Mouse (Mus musculus) monocyte, adult 2 months (primary cell): Measurements from ENCODE around the gene Klhl21.
"Not testable (repeated sequence)": the region's sequence is repeated elsewhere in the genome, so short reads cannot be mapped to it uniquely, and the experiment has no call there.

Experiments
- DNase-seq, 2 experiments: peaks; one replicate each; pipeline ENCODE4 v3.0.0; 2022; ENCODE audit warnings: low spot score in 2 of 2, low read depth in 1 of 2

The Klhl21 gene

DNA sequence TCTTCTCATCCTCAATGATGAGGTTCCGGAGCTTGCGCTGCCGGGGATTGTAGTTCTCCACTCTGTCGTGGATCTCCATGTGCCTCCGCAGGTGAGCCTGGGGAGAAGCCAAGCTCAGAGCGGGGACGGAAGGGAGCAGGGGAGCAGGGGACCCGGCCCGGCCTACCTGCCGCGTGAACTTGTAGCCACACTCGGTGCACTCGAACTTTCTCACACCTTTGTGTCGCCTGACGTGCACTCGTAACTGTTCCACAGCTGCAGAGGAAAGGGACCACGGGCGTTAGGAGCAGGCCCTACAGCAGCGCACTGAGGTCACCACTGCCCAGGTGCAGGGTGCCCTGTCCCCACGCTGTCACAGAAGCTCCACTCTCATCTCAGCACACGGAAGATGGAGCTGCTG lies 11.4 kb downstream of the Klhl21 start:
- DNase-seq, result no peak

GRCm38 (mm10) chr4:152021568-152022097 lies 13.0 kb downstream of the Klhl21 start:
- DNase-seq, result no peak

GRCm38 (mm10) chr4:152022506-152022905 lies 13.9 kb downstream of the Klhl21 start:
- DNase-seq, result no peak

GRCm38 (mm10) chr4:152024525-152024924 lies 15.9 kb downstream of the Klhl21 start:
- DNase-seq, result no peak

- DNase-seq, result no peak
These were observed 18.3 kb downstream of the Klhl21 start for GRCm38 (mm10) chr4:152026751-152027508.

GRCm38 (mm10) chr4:152027524-152027923 lies 18.9 kb downstream of the Klhl21 start, which contains the start of gene Zbtb48:
Gene Zbtb48 (minus strand): TSS chr4:152027671.
- peak; percentile 91 to 94 for DNase-seq

- no peak for DNase-seq
These were observed 19.9 kb downstream of the Klhl21 start for GRCm38 (mm10) chr4:152028456-152028855.

- DNase-seq, result no peak
These were observed 20.5 kb downstream of the Klhl21 start for GRCm38 (mm10) chr4:152029087-152029486.

GRCm38 (mm10) chr4:152029997-152030396 lies 21.4 kb downstream of the Klhl21 start:
- no peak for DNase-seq

DNA sequence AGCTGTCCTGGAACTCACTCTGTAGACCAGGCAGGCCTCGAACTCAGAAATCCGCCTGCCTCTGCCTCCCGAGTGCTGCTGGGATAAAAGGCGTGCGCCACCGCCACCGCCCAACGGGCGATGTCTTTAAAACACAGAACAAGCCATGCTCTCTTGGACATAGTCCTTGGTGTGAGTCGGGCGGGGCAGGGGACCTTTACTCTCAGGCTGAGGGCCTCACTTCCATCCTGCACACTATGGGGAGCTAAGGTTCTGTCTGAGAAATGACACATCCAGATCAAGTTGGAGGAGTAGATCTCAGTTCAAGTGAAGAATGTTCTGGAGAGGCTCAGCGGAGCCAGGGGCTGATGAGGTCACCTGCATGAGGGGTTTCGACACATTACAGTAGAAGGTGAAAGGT lies 24.3 kb downstream of the Klhl21 start:
- no peak for DNase-seq

DNA sequence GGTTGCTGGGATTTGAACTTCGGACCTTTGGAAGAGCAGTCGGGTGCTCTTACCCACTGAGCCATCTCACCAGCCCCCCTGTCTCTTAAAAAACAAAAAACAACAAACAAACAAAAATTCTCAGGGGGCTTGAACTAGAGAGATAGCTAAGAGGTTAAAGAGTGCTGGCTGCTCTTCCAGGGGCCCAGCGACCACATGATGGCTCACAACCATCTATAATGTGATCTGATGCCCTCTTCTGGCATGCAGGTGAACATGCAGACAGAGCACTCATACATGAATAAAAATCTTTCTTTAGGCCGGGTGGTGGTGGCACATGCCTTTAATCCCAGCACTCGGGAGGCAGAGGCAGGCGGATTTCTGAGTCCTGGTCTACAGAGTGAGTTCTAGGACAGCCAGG lies 27.9 kb downstream of the Klhl21 start:
- DNase-seq, result not testable (repeated sequence)

DNA sequence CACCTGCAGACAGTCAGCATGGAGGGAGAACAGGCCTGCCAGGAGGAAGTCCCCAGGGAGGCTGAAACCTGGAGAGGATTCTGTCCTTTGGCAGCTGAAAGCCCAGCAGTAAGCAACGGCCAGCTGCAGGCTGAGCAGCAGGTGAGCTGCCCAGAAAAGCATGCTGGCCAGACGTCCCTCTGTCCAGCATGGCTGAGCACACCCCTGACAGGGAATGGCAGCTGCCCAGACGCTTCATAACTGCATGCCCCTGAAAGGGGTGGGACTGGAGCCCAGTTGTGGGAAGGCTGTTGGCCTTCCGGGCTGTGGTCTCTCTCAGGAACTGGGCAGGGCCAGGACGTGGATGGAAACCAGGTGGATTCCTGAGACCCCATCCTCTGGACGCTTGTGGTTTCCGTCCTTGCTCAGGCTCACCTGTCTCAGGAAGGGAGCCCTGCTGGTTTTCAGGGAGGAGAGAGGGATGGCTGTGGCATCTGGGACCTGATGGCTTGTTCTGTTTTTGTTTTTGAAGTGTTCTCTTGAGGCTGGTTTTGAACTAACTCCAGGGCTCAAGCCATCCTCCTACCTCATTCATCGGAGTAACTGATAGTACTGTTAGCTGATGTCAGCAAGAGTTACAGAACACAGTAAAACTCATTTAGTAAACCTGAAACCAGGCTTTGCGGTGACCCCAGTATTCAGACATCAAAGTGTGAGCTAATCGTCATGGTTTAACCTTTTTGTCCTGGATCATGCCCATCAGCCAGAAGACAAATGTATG lies 29.8 kb downstream of the Klhl21 start, which contains the start of gene Tas1r1:
TSS of gene Tas1r1 (minus strand) at position 344 of the 760 bp plus-strand sequence.
- DNase-seq, result no peak

DNA sequence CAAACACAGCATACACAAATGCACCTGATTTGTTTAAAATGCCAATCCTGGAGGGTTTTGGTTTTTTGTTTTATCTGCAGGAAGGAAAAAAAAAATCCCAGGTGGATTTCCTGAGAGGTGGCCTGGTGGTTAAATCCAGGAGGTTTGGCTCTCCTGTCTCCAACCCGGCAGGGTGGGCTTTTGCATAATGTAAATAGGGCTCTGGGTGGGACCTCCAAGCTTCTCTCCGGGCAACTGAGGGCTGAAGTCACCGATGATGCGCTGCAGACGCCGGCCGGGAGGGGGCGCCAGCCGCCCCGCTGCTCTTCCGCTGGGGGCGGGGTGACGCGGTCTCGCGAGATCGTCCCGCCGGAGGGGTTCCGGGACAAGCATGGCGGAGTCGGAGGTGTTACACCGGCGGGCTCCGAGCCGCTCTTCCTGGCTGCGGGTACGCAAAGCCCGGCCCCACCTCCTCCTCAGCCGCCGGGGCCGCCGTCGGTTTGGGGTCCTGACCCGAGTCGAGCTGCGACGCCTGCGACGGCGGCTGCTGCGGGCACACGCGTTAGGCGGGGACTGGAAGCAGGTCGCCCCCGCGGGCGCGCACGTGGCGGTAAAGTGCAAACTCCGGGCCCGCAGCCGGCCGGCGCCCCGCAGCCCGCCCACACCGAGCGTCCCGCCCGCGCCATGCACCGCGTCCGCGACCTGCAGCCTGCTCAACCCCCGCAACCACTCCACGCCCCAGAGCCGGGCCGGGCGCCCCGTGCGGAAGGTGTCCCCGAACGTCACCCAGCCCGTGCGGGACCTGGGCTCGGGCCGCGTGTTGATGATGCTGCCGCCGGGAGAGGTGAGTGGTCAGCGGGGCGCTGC lies 30.6 kb downstream of the Klhl21 start, which contains the start of gene Nol9:
TSS of gene Nol9 (plus strand) at position 337 of the 846 bp plus-strand sequence.
- DNase-seq, result peak; percentile 72 to 88

- DNase-seq, result no peak
These were observed 31.3 kb downstream of the Klhl21 start for GRCm38 (mm10) chr4:152039831-152040310.

GRCm38 (mm10) chr4:152041924-152042641 lies 33.5 kb downstream of the Klhl21 start:
- no peak for DNase-seq

GRCm38 (mm10) chr4:152043171-152043570 lies 34.6 kb downstream of the Klhl21 start:
- DNase-seq, result no peak

DNA sequence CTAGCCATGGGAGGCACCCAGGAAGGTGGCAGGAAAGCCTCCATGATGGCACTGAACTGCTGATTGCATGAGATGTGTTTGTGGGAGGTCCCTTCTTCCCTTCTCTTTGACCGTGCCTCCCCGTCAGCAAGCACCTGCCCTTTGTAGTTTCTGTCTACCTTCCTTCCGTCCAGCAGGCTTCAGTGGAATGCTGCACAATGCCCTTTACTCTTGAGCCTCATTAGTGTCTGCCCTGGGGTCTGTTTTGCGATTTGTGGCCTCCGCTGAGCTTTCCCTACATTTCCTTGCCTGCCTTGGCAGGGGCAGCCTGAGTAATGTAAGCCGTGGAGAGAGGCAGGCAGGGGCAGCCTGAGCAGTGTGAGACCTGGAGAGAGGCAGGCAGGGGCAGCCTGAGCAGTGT lies 36.0 kb downstream of the Klhl21 start:
- no peak for DNase-seq

DNA sequence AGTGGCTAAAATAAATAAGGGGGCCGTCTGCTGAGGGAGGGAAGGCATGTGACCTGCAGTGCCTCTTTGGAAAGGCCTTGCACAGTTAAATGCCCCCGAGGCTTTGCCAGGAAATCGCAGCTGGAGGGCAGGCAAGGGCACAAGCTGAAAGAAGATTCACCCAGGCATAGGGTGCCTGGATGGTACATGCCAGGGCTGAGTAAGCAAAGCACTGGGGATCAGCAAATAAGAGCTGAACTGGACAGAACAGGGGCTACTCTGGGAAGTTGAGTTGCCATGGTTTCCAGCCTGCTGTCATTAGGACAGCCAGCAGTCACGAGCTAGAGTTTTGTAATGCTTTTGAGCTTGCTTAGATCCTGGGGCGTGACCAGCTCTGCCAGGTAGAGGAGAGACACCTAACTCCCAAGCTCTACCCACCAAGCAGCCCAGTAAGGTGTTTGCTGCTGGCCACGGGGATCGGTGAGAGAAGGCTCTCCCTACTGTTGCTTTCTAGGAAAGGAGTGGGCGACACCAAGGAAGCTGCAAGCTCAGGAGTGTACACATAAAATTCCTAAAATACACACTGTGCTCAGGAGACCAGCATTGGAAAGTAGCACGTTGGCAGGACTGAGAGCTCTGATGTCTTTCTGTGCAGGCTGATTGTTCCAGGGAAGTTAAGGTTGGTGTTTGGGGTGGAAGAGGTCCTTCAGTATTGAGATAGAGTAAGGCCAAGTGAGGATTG lies 53.9 kb downstream of the Klhl21 start:
- no peak for DNase-seq

- DNase-seq, result no peak
These were observed 58.7 kb downstream of the Klhl21 start for GRCm38 (mm10) chr4:152067280-152067679.
